9 mouse cellular contexts compared by ENCODE assay signal in the genomic region with DNA sequence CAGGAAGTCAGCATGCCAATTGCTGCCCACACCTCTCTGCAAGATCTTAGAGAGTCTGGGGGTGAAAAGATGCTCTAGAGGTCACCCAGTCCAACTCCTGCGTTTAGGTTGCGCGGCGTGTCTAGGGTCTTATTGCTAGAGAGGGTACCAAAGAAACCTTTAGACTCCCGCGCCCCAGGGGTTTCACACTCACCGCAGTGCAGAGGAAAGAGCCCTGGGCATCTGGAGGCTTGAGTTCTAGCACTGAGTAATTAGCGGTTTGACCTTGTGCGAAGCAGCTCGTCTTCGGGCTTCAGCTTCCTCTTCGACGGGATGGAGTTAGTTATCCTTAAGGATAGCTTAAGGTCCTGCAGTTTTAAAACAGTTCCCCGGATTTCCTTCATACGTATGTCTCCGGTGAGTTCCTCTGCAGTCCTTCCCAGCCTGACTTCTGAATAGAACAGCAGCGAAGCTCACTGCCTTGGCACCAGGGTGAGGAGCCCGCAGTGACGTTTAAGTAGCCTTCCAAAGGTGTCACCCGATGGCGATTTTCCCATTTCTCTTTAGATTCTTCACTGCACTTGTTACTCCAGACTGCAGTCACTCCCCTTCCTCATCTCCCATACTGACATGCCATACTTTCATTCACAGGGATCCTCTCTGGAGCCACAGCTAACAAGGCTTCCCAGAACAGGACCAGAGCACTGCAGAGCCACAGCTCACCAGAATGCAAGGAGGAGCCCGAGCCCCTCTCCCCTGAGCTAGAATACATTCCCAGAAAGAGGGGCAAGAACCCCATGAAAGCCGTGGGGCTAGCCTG. TPM values are rescaled to one million over a fixed set of nuclear protein-coding genes. Genes with fewer than 3 reads are reported as not detected.
DNase-seq lines count a peak whose midpoint lies in the region; ATAC-seq lines count a peak whose summit lies in the region.
"Had no signal": no experiment of that assay in that cellular context is flagged by ENCODE, and none has a peak within 500 bp of the region (broad histone marks: within the 10 kb centered on the region; RNA-seq: fewer than 3 reads in every experiment).

No protein-coding gene starts in this region.

- 0 out of 2 replicates have a peak overlapping the region, but pooled peaks have one; percentile 9 for H3K27ac ChIP-seq in hindbrain, embryonic 14.5 days
- peak overlapping the region; percentile 59 for H3K27ac ChIP-seq in midbrain, embryonic 16.5 days (ENCODE audit: low read length)

- H3K4me2 ChIP-seq in hindbrain, embryonic 14.5 days (replicated peaks): peak overlapping the region; percentile 75
- H3K4me2 ChIP-seq in midbrain, embryonic 16.5 days (ENCODE audit: low read length): peak overlapping the region; percentile 87

- peaks cover 35% of the 10 kb centered on the region for H3K36me3 ChIP-seq in hindbrain, embryonic 14.5 days (replicated peaks; ENCODE audit: control insufficient read depth, insufficient read depth)
- peaks cover 19% of the 10 kb centered on the region for H3K36me3 ChIP-seq in midbrain, embryonic 16.5 days (ENCODE audit: control insufficient read depth, insufficient read depth, low read length)

- H3K9ac ChIP-seq in hindbrain, embryonic 14.5 days: peak overlapping the region; percentile 67
- H3K9ac ChIP-seq in midbrain, embryonic 16.5 days (ENCODE audit: low read depth, low read length): peak overlapping the region; percentile 75

- no peaks in the 10 kb centered on the region for H3K27me3 ChIP-seq in hindbrain, embryonic 14.5 days (ENCODE audit: control insufficient read depth, insufficient read depth, low read length)
- H3K27me3 ChIP-seq in midbrain, embryonic 16.5 days (ENCODE audit: control insufficient read depth, insufficient read depth, low read depth, low read length): no peaks in the 10 kb centered on the region
- H3K27me3 ChIP-seq: Patski had no signal

- H3K4me1 ChIP-seq in hindbrain, embryonic 14.5 days (replicated peaks; ENCODE audit: control insufficient read depth, insufficient read depth, low read length): peaks cover 12% of the 10 kb centered on the region; the same call in 1 of the 2 replicates
- H3K4me1 ChIP-seq in midbrain, embryonic 16.5 days (ENCODE audit: control insufficient read depth, insufficient read depth, low read length): peaks cover 22% of the 10 kb centered on the region

- DNase-seq in heart, adult 11 months: peak; percentile 91
- no peak for DNase-seq in heart, adult 8-10 months (ENCODE audit: low spot score)
- peak; percentile 21 for DNase-seq in thymus, postnatal 14 days
- no peak for DNase-seq in thymus, adult 18-20 months
- DNase-seq in hindbrain, embryonic 14.5 days (ENCODE audit: low spot score): peak; percentile 25
- DNase-seq in embryo, embryonic 10 days (ENCODE audit: low spot score): no peak
- no peak for DNase-seq in right cerebral cortex, postnatal 36 days (ENCODE audit: low spot score in 2 of 2)

- 6% methylated on average over 23 of the region's 23 CpGs for WGBS in hindbrain, embryonic 14.5 days
- WGBS in midbrain, embryonic 16.5 days: 4% methylated on average over 23 of the region's 23 CpGs

- H3K9me3 ChIP-seq in hindbrain, embryonic 14.5 days (ENCODE audit: control insufficient read depth, low read length): no peaks in the 10 kb centered on the region
- H3K9me3 ChIP-seq in midbrain, embryonic 16.5 days (replicated peaks; ENCODE audit: control insufficient read depth, low read length, poor library complexity, severe bottlenecking): no peaks in the 10 kb centered on the region

- H3K4me3 ChIP-seq in hindbrain, embryonic 14.5 days (replicated peaks; ENCODE audit: low read length): peak overlapping the region; percentile 89
- H3K4me3 ChIP-seq in midbrain, embryonic 16.5 days (ENCODE audit: low read depth, low read length): peak overlapping the region; percentile 77

- ATAC-seq in hindbrain, embryonic 14.5 days (ENCODE audit: low FRiP score): no peak; the same call in 1 of the 2 replicates
- ATAC-seq in midbrain, embryonic 16.5 days: no peak

RNA-seq across cellular contexts. Expression of a gene that starts 0.7 kb away (rescaled TPM):
- 100 to 1,000 TPM; 125 to 142 (median 135) TPM for total RNA-seq in heart, adult 8-10 months (2022)
- polyA plus RNA-seq in hindbrain, embryonic 14.5 days (2014; fragmentation: Nextera tagmentation; extraction: Ambion mirVana): 146 and 149 TPM in 2 replicates
- polyA plus RNA-seq in midbrain, embryonic 16.5 days (2015; fragmentation: Nextera tagmentation; extraction: Ambion mirVana): 117 and 125 TPM in 2 replicates

RNA-seq across cellular contexts. Expression of a gene that starts 0.9 kb away (rescaled TPM):
- total RNA-seq in heart, adult 8-10 months (2022): 100 to 1,000 TPM in 2 of 4 experiments, 10 to 100 TPM in 2; 95.4 to 107 (median 99.6) TPM
- 188 and 201 TPM in 2 replicates for polyA plus RNA-seq in hindbrain, embryonic 14.5 days (2014; fragmentation: Nextera tagmentation; extraction: Ambion mirVana)
- 205 and 212 TPM in 2 replicates for polyA plus RNA-seq in midbrain, embryonic 16.5 days (2015; fragmentation: Nextera tagmentation; extraction: Ambion mirVana)

RNA-seq across cellular contexts. Expression of a gene that starts 7.1 kb away (rescaled TPM):
- not detected for total RNA-seq in heart, adult 8-10 months (2022)
- polyA plus RNA-seq in hindbrain, embryonic 14.5 days (2014; fragmentation: Nextera tagmentation; extraction: Ambion mirVana): 0.19 TPM in 1 of 2 replicates, not detected in the other
- polyA plus RNA-seq in midbrain, embryonic 16.5 days (2015; fragmentation: Nextera tagmentation; extraction: Ambion mirVana): 0.20 and 0.34 TPM in 2 replicates

RNA-seq across cellular contexts. Expression of a gene that starts 20.0 kb away (rescaled TPM):
- 10 to 100 TPM; 40.4 to 45.1 (median 44.2) TPM for total RNA-seq in heart, adult 8-10 months (2022)
- 8.0 TPM in 2 replicates for polyA plus RNA-seq in hindbrain, embryonic 14.5 days (2014; fragmentation: Nextera tagmentation; extraction: Ambion mirVana)
- 6.2 and 8.4 TPM in 2 replicates for polyA plus RNA-seq in midbrain, embryonic 16.5 days (2015; fragmentation: Nextera tagmentation; extraction: Ambion mirVana)

RNA-seq across cellular contexts. Expression of a gene that starts 49.5 kb away (rescaled TPM):
- 100 to 1,000 TPM; 111 to 149 (median 137) TPM for total RNA-seq in heart, adult 8-10 months (2022)
- polyA plus RNA-seq in hindbrain, embryonic 14.5 days (2014; fragmentation: Nextera tagmentation; extraction: Ambion mirVana): 324 and 329 TPM in 2 replicates
- 434 and 444 TPM in 2 replicates for polyA plus RNA-seq in midbrain, embryonic 16.5 days (2015; fragmentation: Nextera tagmentation; extraction: Ambion mirVana)

Comparison
In these comparisons a context has a peak if more than half of its experiments do, and no peak if none do; other contexts are left out.
1. DNase-seq: peak in heart, adult 11 months (single experiment), thymus, postnatal 14 days (single experiment) and hindbrain, embryonic 14.5 days (single experiment); none in heart, adult 8-10 months (single experiment), thymus, adult 18-20 months (0 of 2), embryo, embryonic 10 days (single experiment) and right cerebral cortex, postnatal 36 days (0 of 2).